Mouse (Mus musculus): ENCODE measurements at regions not wholly inside any gene's neighbourhood (a gene's known extent, or its start where the extent isn't known, plus 50 kb on each side); places are given as distances from the start of the nearest gene placed in this dataset.

DNA sequence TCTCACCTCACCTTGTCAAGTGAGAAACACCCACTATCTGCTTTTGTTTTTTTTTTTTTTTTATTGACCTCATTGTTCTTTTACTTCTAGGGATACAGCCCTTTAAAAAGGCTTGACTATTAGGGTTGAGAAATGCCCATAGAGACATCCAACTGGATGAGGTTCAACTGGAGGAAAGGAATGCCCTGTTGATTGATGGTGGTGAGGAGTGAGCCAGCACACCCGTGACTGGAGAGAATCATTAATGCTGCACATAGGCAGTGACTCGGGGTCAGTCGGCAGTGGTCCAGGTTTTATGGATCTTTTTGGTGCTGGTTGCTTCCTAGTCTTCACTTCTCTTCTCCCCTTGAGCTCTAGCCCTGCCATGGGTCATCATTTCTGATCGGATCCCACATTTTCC lies 82.9 kb upstream of the Cryz start:
- Histone ChIP-seq H3K9me3 (peaks cover 11% of the 10 kb centered on the region; the same call in 1 of the 2 replicates), H3K4me1 (no peaks in the 10 kb centered on the region), H3K4me3 (replicated peaks) (no peak overlapping the region), H3K27me3 (replicated peaks) (no peaks in the 10 kb centered on the region), H3K36me3 (replicated peaks; ENCODE audit: low read length) (no peaks in the 10 kb centered on the region)
- TF ChIP-seq FLI1 (IDR thresholded peaks at IDR 0.05; ENCODE audit: low read length) (no peak), GATA1 (IDR thresholded peaks at IDR 0.05; ENCODE audit: borderline replicate concordance, low read length) (no peak)

GRCm38 (mm10) chr3:154510160-154510559 lies 86.4 kb upstream of the Cryz start:
- no peaks in the 10 kb centered on the region for H3K36me3 ChIP-seq (replicated peaks; ENCODE audit: low read length)
- H3K9me3 ChIP-seq = peaks cover 13% of the 10 kb centered on the region; the same call in 1 of the 2 replicates
- no peaks in the 10 kb centered on the region for H3K27me3 ChIP-seq (replicated peaks)
- H3K4me1 ChIP-seq = no peaks in the 10 kb centered on the region
- no peak for TF ChIP-seq FLI1 (IDR thresholded peaks at IDR 0.05; ENCODE audit: low read length)
- TF ChIP-seq GATA1 (IDR thresholded peaks at IDR 0.05; ENCODE audit: borderline replicate concordance, low read length) = no peak
- no peak overlapping the region for H3K4me3 ChIP-seq (replicated peaks)

- H3K27me3 ChIP-seq (replicated peaks) = no peaks in the 10 kb centered on the region
- peaks cover 12% of the 10 kb centered on the region; the same call in 1 of the 2 replicates for H3K9me3 ChIP-seq
- H3K4me3 ChIP-seq (replicated peaks) = peak overlapping the region; percentile 30
- no peaks in the 10 kb centered on the region for H3K36me3 ChIP-seq (replicated peaks; ENCODE audit: low read length)
- no peak for TF ChIP-seq FLI1 (IDR thresholded peaks at IDR 0.05; ENCODE audit: low read length)
- no peak for TF ChIP-seq GATA1 (IDR thresholded peaks at IDR 0.05; ENCODE audit: borderline replicate concordance, low read length)
- H3K4me1 ChIP-seq = no peaks in the 10 kb centered on the region
Observed at GRCm38 (mm10) chr3:154509394-154509793, 87.1 kb upstream of the Cryz start.

- Histone ChIP-seq H3K4me1 (no peaks in the 10 kb centered on the region), H3K4me3 (replicated peaks) (no peak overlapping the region), H3K9me3 (peaks cover 11% of the 10 kb centered on the region; the same call in 1 of the 2 replicates), H3K27me3 (replicated peaks) (no peaks in the 10 kb centered on the region), H3K36me3 (replicated peaks; ENCODE audit: low read length) (no peaks in the 10 kb centered on the region)
- TF ChIP-seq GATA1 (IDR thresholded peaks at IDR 0.05; ENCODE audit: borderline replicate concordance, low read length) (no peak), FLI1 (IDR thresholded peaks at IDR 0.05; ENCODE audit: low read length) (no peak)
Observed at GRCm38 (mm10) chr3:154493387-154493920, 103.1 kb upstream of the Cryz start.

GRCm38 (mm10) chr3:154472426-154472825 lies 124.1 kb upstream of the Cryz start:
- Histone ChIP-seq H3K4me3 (replicated peaks) (peak overlapping the region; percentile 72), H3K4me1 (no peaks in the 10 kb centered on the region), H3K27me3 (replicated peaks) (no peaks in the 10 kb centered on the region), H3K9me3 (peaks cover 18% of the 10 kb centered on the region), H3K36me3 (replicated peaks; ENCODE audit: low read length) (no peaks in the 10 kb centered on the region)
- TF ChIP-seq FLI1 (IDR thresholded peaks at IDR 0.05; ENCODE audit: low read length) = no peak
- TF ChIP-seq GATA1 (IDR thresholded peaks at IDR 0.05; ENCODE audit: borderline replicate concordance, low read length) = no peak

GRCm38 (mm10) chr3:154467581-154468374 lies 128.7 kb upstream of the Cryz start:
- Histone ChIP-seq H3K4me1 (no peaks in the 10 kb centered on the region), H3K36me3 (replicated peaks; ENCODE audit: low read length) (no peaks in the 10 kb centered on the region), H3K27me3 (replicated peaks) (no peaks in the 10 kb centered on the region), H3K4me3 (replicated peaks) (no peak overlapping the region), H3K9me3 (peaks cover 29% of the 10 kb centered on the region)
- TF ChIP-seq FLI1 (IDR thresholded peaks at IDR 0.05; ENCODE audit: low read length) (no peak), GATA1 (IDR thresholded peaks at IDR 0.05; ENCODE audit: borderline replicate concordance, low read length) (no peak)

DNA sequence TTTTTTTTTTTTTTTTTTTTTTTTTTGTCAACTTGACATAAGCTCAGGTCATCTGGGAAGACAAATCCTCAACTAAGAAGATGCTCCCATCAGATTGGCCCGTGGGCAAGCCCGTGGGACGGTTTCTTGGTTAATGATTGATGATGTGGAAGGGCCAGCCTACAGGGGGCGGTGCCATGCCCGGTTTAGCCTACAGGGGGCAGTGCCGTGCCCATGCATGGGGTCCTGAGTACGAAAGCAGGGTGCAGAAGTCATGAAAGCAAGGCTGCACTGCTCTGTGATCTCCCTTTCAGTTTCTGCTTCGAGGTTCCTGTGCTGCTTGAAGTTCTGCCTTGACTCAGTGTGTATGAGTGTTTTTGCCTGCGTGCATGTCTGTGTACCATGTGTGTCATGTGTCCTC lies 127.7 kb upstream of the Lhx8 start:
- H3K9me3 ChIP-seq = peaks cover 20% of the 10 kb centered on the region
- H3K4me1 ChIP-seq = no peaks in the 10 kb centered on the region
- H3K36me3 ChIP-seq (replicated peaks; ENCODE audit: low read length) = no peaks in the 10 kb centered on the region
- no peaks in the 10 kb centered on the region for H3K27me3 ChIP-seq (replicated peaks)
- peak overlapping the region; percentile 46 for H3K4me3 ChIP-seq (replicated peaks)
- no peak for TF ChIP-seq GATA1 (IDR thresholded peaks at IDR 0.05; ENCODE audit: borderline replicate concordance, low read length)
- no peak for TF ChIP-seq FLI1 (IDR thresholded peaks at IDR 0.05; ENCODE audit: low read length)

- Histone ChIP-seq H3K27me3 (replicated peaks) (no peaks in the 10 kb centered on the region), H3K36me3 (replicated peaks; ENCODE audit: low read length) (no peaks in the 10 kb centered on the region), H3K4me3 (replicated peaks) (no peak overlapping the region), H3K4me1 (no peaks in the 10 kb centered on the region), H3K9me3 (peaks cover 25% of the 10 kb centered on the region)
- no peak for TF ChIP-seq GATA1 (IDR thresholded peaks at IDR 0.05; ENCODE audit: borderline replicate concordance, low read length)
- TF ChIP-seq FLI1 (IDR thresholded peaks at IDR 0.05; ENCODE audit: low read length) = no peak
Observed at GRCm38 (mm10) chr3:154453025-154453424, 122.6 kb upstream of the Lhx8 start.

DNA sequence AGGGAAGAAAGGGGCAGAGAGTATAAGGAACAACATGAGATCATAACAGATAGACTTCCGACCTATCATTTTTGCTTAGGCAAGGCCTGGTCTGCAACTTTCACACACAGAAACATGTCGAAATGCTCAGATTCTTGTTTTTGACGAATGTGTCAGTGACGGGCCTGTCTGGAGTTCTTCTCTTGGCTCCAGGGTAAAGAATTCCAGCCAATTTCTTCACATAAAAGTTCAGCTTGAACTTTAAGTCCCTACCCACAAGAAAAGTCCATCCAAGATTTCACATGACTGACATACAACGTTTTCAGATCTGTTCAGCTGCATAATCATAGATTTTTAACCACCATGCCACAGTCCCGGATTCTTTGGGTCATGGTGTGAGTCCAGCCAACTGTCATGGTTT lies 122.1 kb upstream of the Lhx8 start:
- H3K27me3 ChIP-seq (replicated peaks) = no peaks in the 10 kb centered on the region
- no peaks in the 10 kb centered on the region for H3K36me3 ChIP-seq (replicated peaks; ENCODE audit: low read length)
- TF ChIP-seq GATA1 (IDR thresholded peaks at IDR 0.05; ENCODE audit: borderline replicate concordance, low read length) (no peak), FLI1 (IDR thresholded peaks at IDR 0.05; ENCODE audit: low read length) (no peak)
- no peak overlapping the region for H3K4me3 ChIP-seq (replicated peaks)
- H3K4me1 ChIP-seq = no peaks in the 10 kb centered on the region
- peaks cover 25% of the 10 kb centered on the region for H3K9me3 ChIP-seq

DNA sequence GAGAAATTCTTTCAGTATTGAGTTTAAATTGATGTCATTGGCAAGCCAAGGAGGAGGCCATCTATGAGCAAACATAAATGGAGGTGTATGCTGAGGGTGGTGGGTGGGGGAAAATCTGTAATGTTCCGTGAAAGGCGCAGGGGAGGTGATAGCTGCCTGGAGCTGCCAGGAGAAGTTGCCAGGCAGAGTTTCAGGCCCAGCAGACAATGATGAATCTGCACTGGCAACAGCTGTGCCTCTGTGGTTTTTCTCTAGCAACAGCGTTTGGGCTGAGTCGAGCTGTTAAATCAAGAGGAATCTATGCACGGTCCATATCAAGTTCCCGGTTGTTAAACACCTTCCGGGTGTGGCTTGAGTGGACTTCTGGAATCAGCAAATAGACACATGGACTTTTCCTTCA lies 120.7 kb upstream of the Lhx8 start:
- Histone ChIP-seq H3K4me3 (replicated peaks) (no peak overlapping the region), H3K36me3 (replicated peaks; ENCODE audit: low read length) (no peaks in the 10 kb centered on the region), H3K27me3 (replicated peaks) (no peaks in the 10 kb centered on the region), H3K4me1 (no peaks in the 10 kb centered on the region), H3K9me3 (peaks cover 29% of the 10 kb centered on the region)
- TF ChIP-seq FLI1 (IDR thresholded peaks at IDR 0.05; ENCODE audit: low read length) (no peak), GATA1 (IDR thresholded peaks at IDR 0.05; ENCODE audit: borderline replicate concordance, low read length) (no peak)

Data from megakaryocyte, embryonic 14.5 days (primary cell).